In the genomic region with DNA sequence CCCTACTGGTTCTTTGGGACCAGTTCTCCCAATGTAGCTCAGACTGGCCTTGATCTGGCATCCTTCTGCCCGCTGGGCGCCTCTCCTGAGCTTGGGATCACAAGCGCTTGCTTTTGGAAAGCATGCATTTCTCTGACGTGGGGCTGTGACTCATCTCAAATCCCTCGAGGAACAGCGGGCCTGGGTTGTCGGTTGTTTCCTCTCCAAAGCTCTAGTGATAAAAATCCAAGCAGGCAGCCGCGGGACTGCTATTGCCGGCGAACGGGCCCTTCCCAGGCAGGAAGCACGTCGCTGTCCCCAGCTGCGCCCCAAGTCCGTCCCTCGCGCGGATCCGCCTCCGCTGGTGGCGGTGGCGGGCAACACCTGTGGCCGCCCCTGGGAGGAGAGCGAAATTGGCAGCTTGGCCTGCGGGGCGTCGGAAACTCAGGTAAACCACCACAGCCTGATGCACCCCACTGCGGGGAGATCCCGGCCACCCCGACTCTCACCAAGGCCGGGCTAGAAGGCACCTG, we compare ENCODE assay signal across 8 mouse cellular contexts. TPM values are rescaled to one million over a fixed set of nuclear protein-coding genes. Genes with fewer than 3 reads are reported as not detected.
DNase-seq lines count a peak whose midpoint lies in the region; ATAC-seq and TF ChIP-seq lines count a peak whose summit lies in the region.

No protein-coding gene starts in this region.

- 1% methylated on average over 32 of the region's 32 CpGs for WGBS in forebrain, embryonic 10.5 days
- WGBS in heart, embryonic 14.5 days, result under 1% methylated on average over 32 of the region's 32 CpGs
- WGBS in liver, embryonic 12.5 days (ENCODE audit: insufficient replicate concordance), result 2% methylated on average over 32 of the region's 32 CpGs

- peak; percentile 87 for DNase-seq in CD4-positive, CD25-positive, alpha-beta regulatory T cell, adult 2 months (ENCODE audit: low read depth, low spot score)
- peak; percentile 47 for DNase-seq in c-Kit-positive CD71-negative TER-119-negative erythroid progenitor cells, embryonic 14.5 days (ENCODE audit: low read depth)
- peak; percentile 53 for DNase-seq in forebrain, embryonic 10.5 days (ENCODE audit: extremely low spot score, low spot score)
- DNase-seq in kidney, postnatal 10 days, result peak; percentile 88
- DNase-seq in spleen, postnatal 36 days (ENCODE audit: low spot score in 2 of 2), result peak; percentile 82

- peak overlapping the region; percentile 77 for H3K9ac ChIP-seq in heart, embryonic 14.5 days (ENCODE audit: low read length)
- peak overlapping the region; percentile 67 for H3K9ac ChIP-seq in liver, embryonic 12.5 days

- 0 out of 2 replicates have a peak, but pooled peaks have one; percentile 62 for ATAC-seq in heart, embryonic 14.5 days (ENCODE audit: insufficient number of reproducible peaks, insufficient read depth, low FRiP score, low read depth)
- peak; percentile 80 for ATAC-seq in liver, embryonic 12.5 days

- peak; percentile 44 for TF ChIP-seq POLR2A in myocyte (IDR thresholded peaks at IDR 0.05; ENCODE audit: insufficient read length, low read depth)

- peaks cover 36% of the 10 kb centered on the region for H3K36me3 ChIP-seq in forebrain, embryonic 10.5 days (replicated peaks)
- peaks cover 33% of the 10 kb centered on the region for H3K36me3 ChIP-seq in heart, embryonic 14.5 days (ENCODE audit: control insufficient read depth, insufficient read depth, low read length)
- H3K36me3 ChIP-seq in liver, embryonic 12.5 days, result peaks cover 27% of the 10 kb centered on the region
- peaks cover 9% of the 10 kb centered on the region for H3K36me3 ChIP-seq in myocyte (ENCODE audit: control insufficient read depth, insufficient read depth)

- H3K79me2 ChIP-seq in myocyte (ENCODE audit: control insufficient read depth, insufficient read depth), result no peaks in the 10 kb centered on the region

- H3K4me2 ChIP-seq in heart, embryonic 14.5 days (ENCODE audit: low read length), result peak overlapping the region; percentile 90
- H3K4me2 ChIP-seq in liver, embryonic 12.5 days, result peak overlapping the region; percentile 81
- peak overlapping the region; percentile 93 for H3K4me2 ChIP-seq in myocyte (ENCODE audit: low read depth)

- H3K9me3 ChIP-seq in forebrain, embryonic 10.5 days, result no peaks in the 10 kb centered on the region
- H3K9me3 ChIP-seq in heart, embryonic 14.5 days (ENCODE audit: control insufficient read depth, low read length), result no peaks in the 10 kb centered on the region
- no peaks in the 10 kb centered on the region for H3K9me3 ChIP-seq in liver, embryonic 12.5 days (replicated peaks)

- peaks cover 18% of the 10 kb centered on the region for H3K4me1 ChIP-seq in forebrain, embryonic 10.5 days
- peaks cover 2 to 15% of the 10 kb centered on the region in 2 experiments for H3K4me1 ChIP-seq in heart, embryonic 14.5 days (ENCODE audit: control insufficient read depth in 2 of 2, insufficient read depth in 2 of 2, low read length in 2 of 2)
- H3K4me1 ChIP-seq in liver, embryonic 12.5 days, result peaks cover 44% of the 10 kb centered on the region

- no peak overlapping the region for H3ac ChIP-seq in myocyte (ENCODE audit: control insufficient read depth, insufficient read length)

- peak overlapping the region; percentile 76 for H3K27ac ChIP-seq in forebrain, embryonic 10.5 days
- H3K27ac ChIP-seq in heart, embryonic 14.5 days (replicated peaks in 1 of 2; ENCODE audit: control insufficient read depth in 1 of 2, insufficient read depth in 1 of 2, low read depth in 2 of 2, low read length in 2 of 2), result peak overlapping the region; percentile 27 to 56; a peak in 3 of 4 replicates
- no peak overlapping the region for H3K27ac ChIP-seq in liver, embryonic 12.5 days

- peak overlapping the region; percentile 61 for H3K4me3 ChIP-seq in forebrain, embryonic 10.5 days
- H3K4me3 ChIP-seq in heart, embryonic 14.5 days (ENCODE audit: control insufficient read depth in 1 of 2, insufficient read depth in 1 of 2, low read depth in 1 of 2, low read length in 2 of 2), result peak overlapping the region; percentile 59 to 73
- peak overlapping the region; percentile 61 for H3K4me3 ChIP-seq in liver, embryonic 12.5 days
- peak overlapping the region; percentile 20 for H3K4me3 ChIP-seq in myocyte

- H3K27me3 ChIP-seq in forebrain, embryonic 10.5 days (ENCODE audit: poor library complexity, severe bottlenecking), result peaks cover 19% of the 10 kb centered on the region
- no peaks in the 10 kb centered on the region for H3K27me3 ChIP-seq in heart, embryonic 14.5 days (ENCODE audit: control insufficient read depth, insufficient read depth, low read length)
- no peaks in the 10 kb centered on the region for H3K27me3 ChIP-seq in liver, embryonic 12.5 days (replicated peaks)
- no peaks in the 10 kb centered on the region for H3K27me3 ChIP-seq in myocyte (ENCODE audit: control insufficient read depth, insufficient read depth, insufficient read length)

TF ChIP-seq in myocyte, 11 proteins besides CTCF, POLR2A, EP300 and RAD21:
- no peak for TF ChIP-seq CEBPB (IDR thresholded peaks at IDR 0.05; ENCODE audit: insufficient read depth, poor library complexity, severe bottlenecking)
- TF ChIP-seq MYOG (IDR thresholded peaks at IDR 0.05; ENCODE audit: control insufficient read depth in 1 of 3, insufficient read depth in 1 of 3, insufficient read length in 2 of 3, low read depth in 2 of 3), result peak in 2 of 3 experiments; percentile 43 to 68
- peak; percentile 48 for TF ChIP-seq POLR2AphosphoS2 (IDR thresholded peaks at IDR 0.05; ENCODE audit: insufficient read length, low read depth)
- peak in 2 of 3 experiments; percentile 47 to 76 for TF ChIP-seq MYOD1 (IDR thresholded peaks at IDR 0.05; ENCODE audit: control insufficient read depth in 1 of 3, insufficient read length in 2 of 3, low read depth in 2 of 3)
TF ChIP-seq in myocyte: peak in this region for 3.

RNA-seq across cellular contexts. Expression of a gene that starts 14.1 kb away (rescaled TPM):
- 41.9 and 44.4 TPM in 2 replicates for polyA plus RNA-seq in forebrain, embryonic 10.5 days (2016; fragmentation: Nextera tagmentation; extraction: Ambion mirVana)
- 38.7 and 39.7 TPM in 2 replicates for polyA plus RNA-seq in heart, embryonic 14.5 days (2014; fragmentation: Nextera tagmentation; extraction: Ambion mirVana)
- 15.6 and 17.8 TPM in 2 replicates for polyA plus RNA-seq in liver, embryonic 12.5 days (2016; fragmentation: Nextera tagmentation; extraction: Ambion mirVana)
- 31.5 TPM for polyA plus RNA-seq in myocyte (2012; fragmentation: generic; extraction: Trizol)

RNA-seq across cellular contexts. Expression of a gene that starts 26.2 kb away (rescaled TPM):
- polyA plus RNA-seq in forebrain, embryonic 10.5 days (2016; fragmentation: Nextera tagmentation; extraction: Ambion mirVana), result not detected in 2 replicates
- polyA plus RNA-seq in heart, embryonic 14.5 days (2014; fragmentation: Nextera tagmentation; extraction: Ambion mirVana), result not detected in 2 replicates
- polyA plus RNA-seq in liver, embryonic 12.5 days (2016; fragmentation: Nextera tagmentation; extraction: Ambion mirVana), result not detected in 2 replicates
- not detected for polyA plus RNA-seq in myocyte (2012; fragmentation: generic; extraction: Trizol)

RNA-seq across cellular contexts. Expression of a gene that starts 33.3 kb away (rescaled TPM):
- polyA plus RNA-seq in forebrain, embryonic 10.5 days (2016; fragmentation: Nextera tagmentation; extraction: Ambion mirVana), result 2.2 and 2.8 TPM in 2 replicates
- polyA plus RNA-seq in heart, embryonic 14.5 days (2014; fragmentation: Nextera tagmentation; extraction: Ambion mirVana), result 3.3 and 3.7 TPM in 2 replicates
- polyA plus RNA-seq in liver, embryonic 12.5 days (2016; fragmentation: Nextera tagmentation; extraction: Ambion mirVana), result 2.9 and 3.7 TPM in 2 replicates
- 2.4 TPM for polyA plus RNA-seq in myocyte (2012; fragmentation: generic; extraction: Trizol)

RNA-seq across cellular contexts. Expression of a gene that starts 33.5 kb away (rescaled TPM):
- polyA plus RNA-seq in forebrain, embryonic 10.5 days (2016; fragmentation: Nextera tagmentation; extraction: Ambion mirVana), result 6.5 and 6.8 TPM in 2 replicates
- polyA plus RNA-seq in heart, embryonic 14.5 days (2014; fragmentation: Nextera tagmentation; extraction: Ambion mirVana), result 7.3 TPM in 2 replicates
- polyA plus RNA-seq in liver, embryonic 12.5 days (2016; fragmentation: Nextera tagmentation; extraction: Ambion mirVana), result 51.5 and 53.7 TPM in 2 replicates
- polyA plus RNA-seq in myocyte (2012; fragmentation: generic; extraction: Trizol), result 4.3 TPM
